Mouse (Mus musculus) frontal cortex, adult 2 months (tissue): ENCODE measurements at regions not wholly inside any gene's neighbourhood (a gene's known extent, or its start where the extent isn't known, plus 50 kb on each side); places are given as distances from the start of the nearest gene placed in this dataset.
A peak's percentile ranks its signal among the peaks of the same experiment; 100 is the strongest.

Source experiments
- DNase-seq, 2 experiments: peaks; one replicate each; pipeline ENCODE4 v3.0.0; 2022; ENCODE audit warnings: low spot score in 1 of 2; ENCODE audit errors: extremely low spot score in 1 of 2

- DNase-seq, result no peak
Observed at GRCm38 (mm10) chrX:13344701-13345100, 63.9 kb downstream of the Ddx3x start.

- DNase-seq, result no peak
Observed at GRCm38 (mm10) chrX:13345126-13345525, 64.4 kb downstream of the Ddx3x start.

GRCm38 (mm10) chrX:13346011-13346631, 65.4 kb downstream of the Ddx3x start:
- DNase-seq, result peak in 1 of 2 experiments; percentile 2

- peak in 1 of 2 experiments; percentile 32 for DNase-seq
Observed at GRCm38 (mm10) chrX:13346696-13347026, 65.9 kb downstream of the Ddx3x start.

DNA sequence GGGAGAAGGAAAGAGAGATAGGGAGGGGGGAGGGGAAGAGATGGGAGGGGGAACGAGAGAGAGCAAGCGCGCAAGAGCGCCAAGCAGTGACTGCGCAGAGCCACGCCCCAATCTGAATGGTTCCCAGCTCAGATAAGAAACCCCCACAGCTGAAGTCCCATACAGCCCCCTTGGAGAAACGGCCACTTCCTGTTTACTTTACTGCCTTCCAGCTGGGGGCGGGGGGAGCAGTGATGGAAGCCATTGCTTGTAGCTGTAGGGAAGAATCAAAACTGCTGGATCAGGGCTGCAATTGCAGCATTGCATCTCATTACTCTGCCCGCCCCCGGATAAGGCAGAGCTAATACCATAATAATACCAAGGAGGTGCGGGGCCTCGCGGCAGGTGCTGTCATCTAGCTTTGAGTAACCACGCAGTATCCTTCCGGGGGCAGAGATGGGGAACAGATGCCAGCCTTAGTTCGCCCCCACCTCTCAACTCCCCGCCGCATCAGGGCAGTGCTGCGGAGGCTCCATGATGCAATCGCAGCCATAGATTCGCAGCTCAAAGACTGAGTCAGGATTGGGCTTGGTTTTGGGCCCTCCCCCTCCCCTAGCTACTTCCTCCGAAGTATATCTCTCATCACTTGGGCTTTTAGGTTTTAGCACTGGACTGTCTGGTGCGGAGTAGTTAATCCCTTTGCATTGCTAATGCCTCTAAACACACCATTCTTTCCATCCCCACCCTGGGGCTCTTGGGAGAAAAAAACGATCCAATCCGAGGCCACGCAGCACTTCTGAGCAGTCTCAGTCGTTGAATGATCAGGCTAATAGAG, 66.5 kb downstream of the Ddx3x start:
- DNase-seq, result peak; percentile 46 to 68

- DNase-seq, result no peak
Observed at GRCm38 (mm10) chrX:13348415-13348814, 67.6 kb downstream of the Ddx3x start.

DNA sequence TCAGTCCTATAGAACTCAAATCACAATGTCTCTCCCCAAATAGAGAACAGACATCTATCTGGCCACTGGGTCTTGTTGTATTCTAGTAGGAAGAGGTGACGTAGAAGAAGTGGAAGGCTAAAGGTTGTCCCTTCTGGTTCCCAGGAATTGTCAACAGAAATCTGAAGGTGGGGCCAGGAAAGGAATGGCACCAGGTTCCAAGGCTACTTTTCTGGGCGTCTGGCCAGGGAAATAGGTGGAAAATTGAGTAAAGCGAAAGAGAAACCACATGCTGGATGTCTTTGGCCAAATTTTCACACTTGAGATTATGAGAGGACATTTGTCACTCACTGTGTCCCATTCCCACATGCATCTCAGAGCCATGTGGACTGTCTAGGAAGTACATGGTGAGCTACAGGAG, 69.7 kb downstream of the Ddx3x start:
- DNase-seq, result no peak

- no peak for DNase-seq
Observed at GRCm38 (mm10) chrX:13357149-13357783, 76.5 kb downstream of the Ddx3x start.

DNA sequence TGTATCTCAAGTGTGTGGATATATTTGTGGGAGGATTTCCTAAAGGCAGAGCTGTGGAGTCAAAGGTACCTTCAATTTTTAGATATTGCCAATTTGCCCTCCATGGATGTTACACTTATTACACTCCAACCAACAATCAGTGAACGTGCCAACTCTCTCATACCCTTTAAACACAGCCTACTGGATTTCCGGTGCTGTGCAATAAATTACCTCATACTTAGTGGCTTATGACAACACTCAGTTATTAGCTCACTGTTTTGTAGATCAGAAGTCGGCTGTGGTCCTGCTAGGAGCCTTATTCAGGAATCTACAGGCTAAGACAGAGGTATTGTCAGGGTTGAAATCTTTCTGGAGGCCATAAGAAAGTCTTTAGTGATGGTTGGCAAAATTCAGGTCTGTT, 77.2 kb downstream of the Ddx3x start:
- DNase-seq, result no peak

- no peak for DNase-seq
Observed at GRCm38 (mm10) chrX:13360436-13360835, 79.7 kb downstream of the Ddx3x start.

DNA sequence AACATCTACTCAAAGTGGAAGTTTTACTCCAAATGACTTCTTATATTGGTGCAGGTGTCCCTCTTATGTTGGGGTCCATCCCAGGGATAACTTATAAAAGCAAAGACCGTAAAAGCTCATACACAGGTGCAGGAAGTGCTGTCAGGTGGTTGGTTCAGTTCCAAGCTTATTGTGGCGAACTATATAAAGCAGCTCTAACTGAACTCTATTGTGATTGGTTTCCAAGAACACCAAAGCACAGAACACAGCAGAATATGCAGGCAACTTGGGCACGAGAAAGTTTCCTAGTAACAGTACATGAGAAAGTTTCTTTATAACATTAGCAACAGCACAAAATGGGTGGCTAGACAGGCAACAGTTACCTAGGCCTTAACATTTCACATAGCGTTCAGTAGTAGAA, 89.5 kb downstream of the Ddx3x start:
- no peak for DNase-seq

GRCm38 (mm10) chrX:13372752-13373151, 92.0 kb downstream of the Ddx3x start:
- DNase-seq, result no peak

DNA sequence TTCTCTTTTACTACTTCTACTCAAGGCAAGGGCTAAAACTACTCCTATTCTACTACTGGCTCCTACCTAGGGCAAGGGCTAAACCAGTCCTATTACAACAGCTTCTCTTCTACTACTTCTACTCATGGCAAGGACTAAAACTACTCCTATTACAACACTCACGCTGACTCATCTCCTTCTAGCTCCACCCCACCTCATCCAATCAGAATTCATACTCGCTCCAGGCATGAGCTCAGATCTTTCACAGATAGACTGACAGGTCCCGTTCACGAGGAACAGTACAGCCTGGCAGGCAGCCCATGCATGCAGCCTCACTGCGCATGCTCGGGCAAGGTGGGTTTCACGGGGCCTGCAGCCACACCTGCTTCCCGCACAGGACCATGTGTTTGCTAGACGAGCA, 79.6 kb upstream of the Nyx start:
- no peak for DNase-seq

GRCm38 (mm10) chrX:13398466-13398865, 67.4 kb upstream of the Nyx start:
- no peak for DNase-seq

DNA sequence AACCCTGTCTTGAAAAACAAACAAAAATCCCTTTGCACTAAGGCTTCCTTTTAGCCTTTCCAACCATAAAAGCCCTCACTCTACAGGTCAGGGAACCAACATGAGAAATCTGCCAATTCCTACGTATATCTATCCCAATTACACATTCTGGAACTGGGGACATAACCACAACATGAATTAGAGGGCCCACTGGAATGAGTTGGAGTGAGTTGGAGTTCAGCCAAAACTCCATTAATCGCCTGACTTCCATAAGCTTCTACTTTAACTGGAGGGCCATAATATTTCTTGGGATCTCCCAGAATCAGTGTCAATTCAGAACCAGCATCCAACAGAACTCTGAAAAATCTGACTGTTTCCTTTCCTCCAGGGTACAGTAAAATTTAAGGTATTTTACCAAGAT, 53.2 kb upstream of the Nyx start:
- DNase-seq, result no peak

GRCm38 (mm10) chrX:13413135-13413534, 52.8 kb upstream of the Nyx start:
- DNase-seq, result no peak
